Mouse (Mus musculus) midbrain, embryonic 14.5 days (tissue): Measurements from ENCODE around the gene Mapkap1. TPM values are rescaled to one million over a fixed set of nuclear protein-coding genes. Genes with fewer than 3 reads are reported as not detected.
A peak's percentile ranks its signal among the peaks of the same experiment; 100 is the strongest.

ENCODE experiments used
- ATAC-seq: fragments of 200-750 bp; cut with Nextera tagmentation; 2 replicates; pipeline ENCODE4 v1.8.0; 2017; ENCODE audit warnings: moderate number of reproducible peaks, moderate library complexity; ENCODE audit not compliant: low FRiP score, low TSS enrichment
- DNase-seq: peaks from one replicate; pipeline ENCODE4 v3.0.0-alpha.2; 2015
- H3K27ac ChIP-seq: fragments of 300-500 bp; sonication (generic); replicated peaks from 2 replicates; pipeline ENCODE4 v1.5.1; 2014; ENCODE audit warnings: mild to moderate bottlenecking, low read depth, low read length, moderate library complexity
- H3K27me3 ChIP-seq: fragments of 300-500 bp; sonication (generic); 2 replicates; pipeline ENCODE4 v1.6.1; 2014; ENCODE audit warnings: low read length, control low read depth, mixed read lengths; ENCODE audit not compliant: control insufficient read depth, insufficient read depth
- H3K36me3 ChIP-seq: fragments of 300-500 bp; sonication (generic); 2 replicates; pipeline ENCODE4 v1.6.1; 2014; ENCODE audit warnings: low read length, control low read depth; ENCODE audit not compliant: control insufficient read depth, insufficient read depth
- H3K4me1 ChIP-seq: fragments of 300-500 bp; sonication (generic); 2 replicates; pipeline ENCODE4 v1.6.1; 2014; ENCODE audit warnings: mild to moderate bottlenecking, antibody characterized with exemption, low read length, control low read depth; ENCODE audit not compliant: control insufficient read depth, insufficient read depth
- H3K4me2 ChIP-seq: fragments of 300-500 bp; sonication (generic); 2 replicates; pipeline ENCODE4 v1.6.1; 2014; ENCODE audit warnings: mild to moderate bottlenecking, low read length, moderate library complexity
- H3K4me3 ChIP-seq: fragments of 300-500 bp; sonication (generic); replicated peaks from 2 replicates; pipeline ENCODE4 v1.5.1; 2014; ENCODE audit warnings: low read depth, low read length
- H3K9ac ChIP-seq: fragments of 300-500 bp; sonication (generic); replicated peaks from 2 replicates; pipeline ENCODE4 v1.6.1; 2014; ENCODE audit warnings: mild to moderate bottlenecking, low read length, moderate library complexity
- H3K9me3 ChIP-seq: fragments of 300-500 bp; sonication (generic); 2 replicates; pipeline ENCODE4 v1.6.1; 2016; ENCODE audit warnings: low read length, control low read depth, mixed read lengths; ENCODE audit not compliant: control insufficient read depth
- WGBS: fragments of 180-500 bp; shearing (Covaris S2); extraction: QIAGEN DNeasy Blood & Tissue Kit; methylation state at CpG from one replicate; pipeline ENCODE4 v1.1.7; 2014; 5-methylcytosine and 5-hydroxymethylcytosine counted together
- polyA plus RNA-seq: library from polyadenylated mRNA; unstranded; fragments of >200 nt; fragmentation: Nextera tagmentation; extraction: Ambion mirVana; gene quantifications from 2 replicates; pipeline ENCODE4 v1.2.1, GENCODE M21; 2014

The Mapkap1 gene
- polyA plus RNA-seq, 1 experiment from 2014 or later = 94.6 TPM

GRCm38 (mm10) chr2:34566601-34567000 is 160.0 kb downstream of the Mapkap1 start:
- Histone ChIP-seq H3K9me3 (no peaks in the 10 kb centered on the region), H3K4me2 (no peak overlapping the region), H3K27me3 (no peaks in the 10 kb centered on the region), H3K4me1 (peaks cover 14% of the 10 kb centered on the region), H3K36me3 (no peaks in the 10 kb centered on the region), H3K9ac (no peak overlapping the region), H3K27ac (no peak overlapping the region), H3K4me3 (no peak overlapping the region)
- DNase-seq (no peak), ATAC-seq (no peak)
- 96% methylated on average over 1 of the region's 1 CpGs for WGBS

DNA sequence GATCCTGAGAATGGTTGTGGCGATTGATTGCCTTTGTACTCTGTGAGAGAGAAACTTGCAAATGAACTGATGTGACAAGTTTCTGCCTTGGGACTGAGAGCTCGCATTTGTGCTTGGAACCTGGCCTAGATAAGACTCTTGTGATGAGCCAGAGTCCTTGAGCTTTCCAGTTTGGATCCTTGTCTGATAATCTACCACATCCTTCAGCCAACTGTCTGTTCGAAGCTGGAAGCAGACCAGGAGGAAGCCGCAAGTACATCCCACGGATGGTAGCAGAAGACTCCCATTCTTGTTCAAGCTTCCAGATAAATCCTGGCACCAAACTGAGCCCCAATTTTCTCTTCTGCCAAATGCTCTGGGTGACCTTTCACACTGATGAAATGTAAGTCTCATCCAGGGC is 162.6 kb downstream of the Mapkap1 start:
- 89% methylated on average over 5 of the region's 5 CpGs for WGBS
- Histone ChIP-seq H3K36me3 (no peaks in the 10 kb centered on the region), H3K9ac (no peak overlapping the region), H3K27me3 (peaks cover 3% of the 10 kb centered on the region), H3K4me1 (peaks cover 14% of the 10 kb centered on the region), H3K4me3 (no peak overlapping the region), H3K27ac (no peak overlapping the region), H3K9me3 (no peaks in the 10 kb centered on the region), H3K4me2 (no peak overlapping the region)
- no peak for DNase-seq
- no peak for ATAC-seq

GRCm38 (mm10) chr2:34570378-34570777 is 163.8 kb downstream of the Mapkap1 start:
- Histone ChIP-seq H3K4me3 (no peak overlapping the region), H3K4me1 (peaks cover 14% of the 10 kb centered on the region), H3K4me2 (0 out of 2 replicates have a peak overlapping the region, but pooled peaks have one; percentile 11), H3K27me3 (peaks cover 3% of the 10 kb centered on the region), H3K36me3 (no peaks in the 10 kb centered on the region), H3K27ac (peak overlapping the region; percentile 41), H3K9ac (0 out of 2 replicates have a peak overlapping the region, but pooled peaks have one; percentile 5), H3K9me3 (no peaks in the 10 kb centered on the region)
- ATAC-seq = no peak
- under 1% methylated on average over 6 of the region's 6 CpGs for WGBS
- peak; percentile 67 for DNase-seq

GRCm38 (mm10) chr2:34571096-34571495 is 164.5 kb downstream of the Mapkap1 start:
- H3K36me3 ChIP-seq = no peaks in the 10 kb centered on the region
- H3K27me3 ChIP-seq = peaks cover 3% of the 10 kb centered on the region
- DNase-seq (no peak), ATAC-seq (no peak)
- no peaks in the 10 kb centered on the region for H3K9me3 ChIP-seq
- H3K27ac ChIP-seq = peak overlapping the region; percentile 13; the same call in 1 of the 2 replicates
- H3K4me3 ChIP-seq = no peak overlapping the region
- 9% methylated on average over 1 of the region's 1 CpGs for WGBS
- H3K9ac ChIP-seq = no peak overlapping the region
- peaks cover 14% of the 10 kb centered on the region for H3K4me1 ChIP-seq
- H3K4me2 ChIP-seq = 0 out of 2 replicates have a peak overlapping the region, but pooled peaks have one; percentile 11

DNA sequence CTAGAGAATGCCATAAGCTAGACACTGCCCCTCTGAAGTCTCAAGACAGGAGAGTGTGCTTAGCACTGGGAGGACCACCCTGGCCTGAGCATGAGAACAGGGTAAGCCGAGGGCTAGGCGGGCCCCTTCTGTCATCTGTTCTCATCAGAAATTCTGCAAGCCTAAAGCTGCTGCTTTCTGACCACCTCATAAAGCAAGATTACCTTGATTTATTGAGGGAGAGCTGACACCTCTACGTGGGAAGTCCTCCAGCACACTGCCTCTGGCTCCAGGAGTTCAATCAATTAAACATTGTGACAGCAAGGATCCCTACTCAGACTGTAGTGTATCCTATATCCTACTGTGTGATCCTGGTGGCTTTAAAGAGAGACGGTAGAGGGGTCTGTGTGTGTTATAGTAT is 166.5 kb downstream of the Mapkap1 start:
- peaks cover 19% of the 10 kb centered on the region for H3K4me1 ChIP-seq
- no peaks in the 10 kb centered on the region for H3K36me3 ChIP-seq
- H3K9ac ChIP-seq = no peak overlapping the region
- ATAC-seq = no peak
- no peaks in the 10 kb centered on the region for H3K9me3 ChIP-seq
- H3K27ac ChIP-seq = no peak overlapping the region
- H3K4me3 ChIP-seq = no peak overlapping the region
- 75% methylated on average over 4 of the region's 4 CpGs for WGBS
- no peak for DNase-seq
- peaks cover 3% of the 10 kb centered on the region for H3K27me3 ChIP-seq
- H3K4me2 ChIP-seq = no peak overlapping the region

DNA sequence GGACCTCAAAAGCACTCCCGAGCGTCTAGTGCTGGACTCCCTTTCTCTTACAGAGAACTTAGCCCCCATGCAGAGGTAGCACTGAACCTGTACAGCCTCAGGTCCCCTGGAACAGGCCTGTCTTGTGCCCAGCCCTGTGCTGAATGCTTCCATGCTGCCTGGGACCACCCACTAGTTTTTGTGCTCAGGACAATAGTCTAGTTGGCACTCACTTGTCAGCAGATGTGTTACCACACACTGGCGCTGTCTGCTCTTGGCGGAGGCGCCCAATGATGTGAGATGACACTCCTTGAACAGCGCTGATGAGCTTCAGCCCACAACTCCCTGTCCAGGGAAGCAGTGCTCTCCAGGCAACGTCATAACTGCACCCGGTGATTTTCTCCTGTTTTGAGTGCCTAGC is 182.0 kb downstream of the Mapkap1 start:
- Histone ChIP-seq H3K4me3 (no peak overlapping the region), H3K9me3 (no peaks in the 10 kb centered on the region), H3K27ac (no peak overlapping the region), H3K4me1 (no peaks in the 10 kb centered on the region), H3K9ac (no peak overlapping the region), H3K36me3 (peaks cover 15% of the 10 kb centered on the region; the same call in 1 of the 2 replicates), H3K4me2 (no peak overlapping the region), H3K27me3 (no peaks in the 10 kb centered on the region)
- no peak for DNase-seq
- ATAC-seq = no peak
- 74% methylated on average over 8 of the region's 8 CpGs for WGBS

- Histone ChIP-seq H3K4me1 (no peaks in the 10 kb centered on the region), H3K36me3 (no peaks in the 10 kb centered on the region; the same call in 1 of the 2 replicates), H3K4me3 (no peak overlapping the region), H3K27ac (no peak overlapping the region), H3K4me2 (no peak overlapping the region), H3K27me3 (no peaks in the 10 kb centered on the region), H3K9ac (no peak overlapping the region), H3K9me3 (no peaks in the 10 kb centered on the region)
- 88% methylated on average over 16 of the region's 16 CpGs for WGBS
- ATAC-seq = no peak
- DNase-seq = no peak
Measured at GRCm38 (mm10) chr2:34591721-34592360, 185.3 kb downstream of the Mapkap1 start.

GRCm38 (mm10) chr2:34592361-34592960 is 185.9 kb downstream of the Mapkap1 start:
- Histone ChIP-seq H3K27me3 (no peaks in the 10 kb centered on the region), H3K4me1 (no peaks in the 10 kb centered on the region), H3K36me3 (no peaks in the 10 kb centered on the region; the same call in 1 of the 2 replicates), H3K27ac (no peak overlapping the region), H3K9ac (no peak overlapping the region), H3K9me3 (no peaks in the 10 kb centered on the region), H3K4me3 (no peak overlapping the region), H3K4me2 (no peak overlapping the region)
- ATAC-seq (no peak), DNase-seq (no peak)
- WGBS = 91% methylated on average over 8 of the region's 8 CpGs

DNA sequence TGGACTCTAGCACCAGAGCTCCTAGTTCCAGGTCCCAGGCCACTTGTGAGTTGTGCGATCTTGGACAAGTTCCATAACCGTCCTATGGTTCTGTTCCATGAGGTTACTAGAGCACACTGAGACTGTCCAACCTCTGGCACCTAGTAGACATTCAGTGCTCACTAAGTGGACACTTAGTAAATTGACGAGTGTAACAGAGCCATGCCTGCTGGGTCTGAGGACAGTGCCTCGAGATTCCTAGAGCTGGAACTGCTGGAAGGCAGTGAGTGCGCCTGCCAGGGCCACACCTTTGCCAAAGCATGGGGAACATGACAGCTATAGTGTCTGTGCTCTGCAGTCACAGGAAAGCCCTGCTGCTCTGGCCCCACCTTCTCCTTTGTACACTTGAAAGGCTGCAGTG is 187.4 kb downstream of the Mapkap1 start:
- Histone ChIP-seq H3K4me3 (no peak overlapping the region), H3K27ac (no peak overlapping the region), H3K9me3 (no peaks in the 10 kb centered on the region), H3K4me1 (no peaks in the 10 kb centered on the region), H3K27me3 (no peaks in the 10 kb centered on the region), H3K9ac (no peak overlapping the region), H3K36me3 (no peaks in the 10 kb centered on the region), H3K4me2 (no peak overlapping the region)
- WGBS = 91% methylated on average over 5 of the region's 5 CpGs
- DNase-seq (no peak), ATAC-seq (no peak)
